Mouse (Mus musculus) myocyte (in vitro differentiated cells): ENCODE data around the gene Rbms1.

ENCODE experiments used
- CEBPB ChIP-seq: IDR thresholded peaks from 2 replicates; pipeline ENCODE4 v1.6.1; 2011; ENCODE audit warnings: mild to moderate bottlenecking, moderate library complexity; ENCODE audit not compliant: poor library complexity, insufficient read depth, severe bottlenecking
- E2F4 ChIP-seq: IDR thresholded peaks from one replicate; pipeline ENCODE4 v1.6.1; 2011; ENCODE audit warnings: mild to moderate bottlenecking, control low read depth, moderate library complexity; ENCODE audit not compliant: insufficient read depth
- MAX ChIP-seq: IDR thresholded peaks from one replicate; pipeline ENCODE4 v1.6.1; 2011; ENCODE audit warnings: low read depth, mild to moderate bottlenecking, control low read depth
- MYOD1 ChIP-seq, 3 experiments: IDR thresholded peaks; one replicate each; pipeline ENCODE4 v1.6.1; 2011; ENCODE audit warnings: control low read depth in 2 of 3, low read depth in 2 of 3, mild to moderate bottlenecking in 2 of 3, moderate library complexity in 1 of 3; ENCODE audit not compliant: insufficient read length in 2 of 3, control insufficient read depth in 1 of 3
- MYOG ChIP-seq, 3 experiments: IDR thresholded peaks; one replicate each; pipeline ENCODE4 v1.6.1; 2011; ENCODE audit warnings: control low read depth in 2 of 3, low read depth in 2 of 3, mild to moderate bottlenecking in 2 of 3; ENCODE audit not compliant: insufficient read length in 2 of 3, control insufficient read depth in 1 of 3, insufficient read depth in 1 of 3
- POLR2A ChIP-seq: IDR thresholded peaks from one replicate; pipeline ENCODE4 v1.6.1; 2011; ENCODE audit warnings: low read depth, mild to moderate bottlenecking, control low read depth, moderate library complexity; ENCODE audit not compliant: insufficient read length
- POLR2AphosphoS2 ChIP-seq: IDR thresholded peaks from one replicate; pipeline ENCODE4 v1.6.1; 2011; ENCODE audit warnings: low read depth, control low read depth; ENCODE audit not compliant: insufficient read length
- REST ChIP-seq: IDR thresholded peaks from one replicate; pipeline ENCODE4 v1.6.1; 2011; ENCODE audit warnings: mild to moderate bottlenecking, control low read depth, moderate library complexity; ENCODE audit not compliant: insufficient read depth, insufficient read length
- SRF ChIP-seq: IDR thresholded peaks from one replicate; pipeline ENCODE4 v1.6.1; 2011; ENCODE audit warnings: low read depth; ENCODE audit not compliant: control insufficient read depth, insufficient read length
- TCF12 ChIP-seq: IDR thresholded peaks from one replicate; pipeline ENCODE4 v1.6.1; 2011; ENCODE audit warnings: mild to moderate bottlenecking, control low read depth; ENCODE audit not compliant: poor library complexity, insufficient read depth, severe bottlenecking
- TCF3 ChIP-seq: IDR thresholded peaks from one replicate; pipeline ENCODE4 v1.6.1; 2011; ENCODE audit warnings: low read depth, control low read depth; ENCODE audit not compliant: insufficient read length
- USF1 ChIP-seq: IDR thresholded peaks from one replicate; pipeline ENCODE4 v1.6.1; 2011; ENCODE audit warnings: low read depth, mild to moderate bottlenecking, control low read depth, moderate library complexity

- TF ChIP-seq E2F4 = no peak
- TF ChIP-seq USF1 = no peak
- TF ChIP-seq POLR2AphosphoS2 = no peak
- TF ChIP-seq POLR2A = no peak
- no peak for TF ChIP-seq MYOG (IDR thresholded peaks at IDR 0.05; ENCODE audit: control insufficient read depth in 1 of 3, insufficient read depth in 1 of 3, insufficient read length in 2 of 3, low read depth in 2 of 3)
- TF ChIP-seq MAX = no peak
- TF ChIP-seq SRF = no peak
- no peak for TF ChIP-seq MYOD1 (IDR thresholded peaks at IDR 0.05; ENCODE audit: control insufficient read depth in 1 of 3, insufficient read length in 2 of 3, low read depth in 2 of 3)
- no peak for TF ChIP-seq CEBPB
- TF ChIP-seq TCF12 = no peak
- no peak for TF ChIP-seq REST
- TF ChIP-seq TCF3 = no peak
Measured at GRCm38 (mm10) chr2:60961281-60961680, 1.7 kb downstream of the Rbms1 start.
